Mouse (Mus musculus) testis, adult 2 months (tissue): ENCODE measurements around the gene Rbm19.

Source experiments
- CTCF ChIP-seq: fragments of 200-500 bp; IDR thresholded peaks from 2 replicates; pipeline ENCODE4 v1.5.1; 2012; ENCODE audit warnings: low read depth, mild to moderate bottlenecking, inconsistent platforms, low read length, moderate library complexity; ENCODE audit not compliant: control insufficient read depth, insufficient read depth, insufficient replicate concordance
- POLR2A ChIP-seq: fragments of 200-500 bp; IDR thresholded peaks from 2 replicates; pipeline ENCODE4 v1.6.1; 2012; ENCODE audit warnings: low read depth, mild to moderate bottlenecking, inconsistent platforms, low read length, moderate library complexity; ENCODE audit not compliant: control insufficient read depth

DNA sequence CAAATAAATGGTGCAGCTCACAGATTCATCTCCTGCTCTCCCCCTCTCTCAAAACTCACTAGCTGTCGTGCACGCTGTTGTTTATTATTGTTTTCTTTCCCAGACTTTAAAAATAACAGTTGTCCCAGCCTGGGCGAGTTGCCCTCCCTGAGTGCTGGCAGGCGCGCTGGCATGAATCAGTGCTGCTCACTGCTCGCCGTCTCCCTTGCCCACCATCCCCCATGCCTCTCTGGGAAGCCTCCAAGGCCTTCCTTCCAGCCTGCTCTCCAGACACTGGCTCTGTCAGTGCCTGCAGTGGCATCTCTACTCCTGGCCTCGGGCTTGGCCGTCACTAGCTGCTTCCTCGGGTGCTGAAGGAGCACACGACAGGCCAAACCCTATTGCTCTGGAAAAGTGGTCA lies 48.2 kb downstream of the Rbm19 start:
- no peak for TF ChIP-seq CTCF
- TF ChIP-seq POLR2A: no peak
